Mouse (Mus musculus) lung, adult 18-20 months (tissue): ENCODE measurements at regions not wholly inside any gene's neighbourhood (a gene's known extent, or its start where the extent isn't known, plus 50 kb on each side); places are given as distances from the start of the nearest gene placed in this dataset.

ENCODE experiments used
- DNase-seq, 2 experiments: peaks; one replicate each; pipeline ENCODE4 v3.0.0; 2022; ENCODE audit warnings: mixed read lengths in 2 of 2

- DNase-seq: no peak
These were observed 160.7 kb downstream of the Rpl36a-ps1 start for GRCm38 (mm10) chr14:98833230-98833999.

DNA sequence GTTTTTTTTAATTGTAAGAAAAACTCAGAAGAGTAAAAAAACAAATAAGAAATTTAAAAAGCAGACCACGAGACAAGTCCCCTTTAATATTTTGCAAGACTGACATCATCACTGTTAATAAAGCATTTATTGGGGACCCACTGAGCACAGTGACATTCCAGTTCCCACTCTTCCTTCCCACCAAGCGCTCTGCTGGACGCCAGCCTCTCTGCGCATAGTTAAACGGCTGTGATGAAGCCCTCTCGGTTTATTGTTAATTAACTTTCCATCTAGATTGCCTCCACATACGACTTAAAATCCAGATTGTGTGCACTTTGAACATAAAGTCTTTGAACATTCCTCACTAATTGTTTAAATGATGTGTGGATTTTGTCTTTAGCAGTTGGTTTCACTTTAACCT is 161.7 kb downstream of the Rpl36a-ps1 start:
- no peak for DNase-seq

GRCm38 (mm10) chr14:98829958-98830633 is 164.0 kb downstream of the Rpl36a-ps1 start:
- no peak for DNase-seq

GRCm38 (mm10) chr14:98827490-98827889 is 166.6 kb downstream of the Rpl36a-ps1 start:
- DNase-seq: no peak

GRCm38 (mm10) chr14:98813657-98814056 is 180.5 kb downstream of the Rpl36a-ps1 start:
- DNase-seq: no peak

DNA sequence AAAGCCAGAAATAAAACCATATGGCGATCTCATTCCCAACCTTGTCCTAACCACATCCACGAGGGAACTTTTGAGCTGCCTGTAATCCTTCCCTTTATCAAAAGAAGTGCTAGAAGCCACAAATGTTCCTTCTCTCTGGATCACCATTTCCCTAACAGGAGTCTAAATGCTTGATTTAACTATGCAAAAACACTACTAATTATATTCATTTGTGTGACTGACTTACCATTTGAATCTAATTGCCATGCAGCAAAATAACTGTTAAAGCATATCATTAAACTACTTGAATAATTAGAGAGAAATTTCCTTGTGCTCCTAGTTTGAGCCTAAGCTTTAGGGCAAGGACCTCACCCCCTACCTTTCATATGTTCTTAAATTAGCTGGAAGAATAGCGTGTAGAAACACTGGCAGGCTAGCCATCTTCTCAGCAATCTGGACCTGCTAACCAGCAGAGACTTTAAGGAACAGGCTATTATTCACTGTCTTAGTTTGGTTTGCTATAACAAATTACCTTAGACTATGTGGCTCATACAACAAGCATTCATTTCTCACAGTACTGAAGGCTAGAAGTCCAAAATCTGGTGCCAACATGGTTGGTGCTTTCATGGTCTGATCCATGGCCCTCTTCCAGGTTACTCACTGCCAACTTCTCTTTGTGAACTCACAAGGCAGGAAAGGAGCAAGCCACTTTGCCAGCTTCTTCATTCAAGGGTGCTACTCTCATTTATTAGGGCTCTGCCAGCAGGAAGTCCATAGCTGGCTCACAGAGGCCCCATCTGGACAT is 183.7 kb downstream of the Rpl36a-ps1 start:
- DNase-seq: no peak

DNA sequence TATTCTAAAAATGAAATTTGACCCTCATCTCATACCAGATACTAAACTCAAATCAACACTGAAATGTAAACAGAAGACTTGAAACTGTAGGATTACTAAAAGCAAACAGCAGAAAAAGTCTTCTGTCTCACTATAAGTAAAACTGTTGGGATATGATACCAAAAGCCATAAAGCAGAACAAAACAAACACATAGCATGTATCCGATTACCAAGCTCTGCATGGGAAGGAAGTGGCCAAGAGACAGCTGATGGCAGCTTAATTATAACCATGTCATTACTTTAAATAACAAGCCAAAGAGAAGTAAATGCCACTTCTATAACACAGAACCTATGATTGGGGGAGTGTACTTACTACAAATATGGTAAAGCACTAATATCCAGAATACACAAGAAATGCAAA is 186.0 kb downstream of the Rpl36a-ps1 start:
- DNase-seq: no peak

GRCm38 (mm10) chr14:98805066-98805465 is 189.1 kb downstream of the Rpl36a-ps1 start:
- DNase-seq: no peak

DNA sequence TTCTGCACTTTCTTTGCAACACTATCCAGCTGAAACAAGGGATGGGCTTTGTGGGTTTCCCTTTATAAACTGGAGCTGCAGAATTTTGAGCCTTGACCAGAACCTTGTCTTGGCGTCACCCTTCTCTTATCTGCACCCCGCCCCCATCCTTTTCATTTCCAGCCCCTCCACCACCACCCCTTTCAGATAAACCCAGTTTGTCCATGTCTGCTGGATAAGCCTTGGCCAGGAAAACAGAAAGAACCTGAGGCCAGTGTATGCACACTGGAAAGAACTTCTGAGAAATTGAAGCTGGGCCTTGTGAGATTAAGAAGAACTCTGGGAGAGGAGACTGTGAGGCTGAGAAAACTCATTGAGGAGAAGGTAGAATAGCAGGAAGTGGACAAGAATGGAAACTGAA is 192.8 kb downstream of the Rpl36a-ps1 start:
- DNase-seq: no peak

GRCm38 (mm10) chr14:98791970-98792369 is 202.1 kb downstream of the Rpl36a-ps1 start:
- DNase-seq: no peak

GRCm38 (mm10) chr14:98791232-98791906 is 202.7 kb downstream of the Rpl36a-ps1 start:
- no peak for DNase-seq

- DNase-seq: no peak
These were observed 204.3 kb downstream of the Rpl36a-ps1 start for GRCm38 (mm10) chr14:98789794-98790193.

DNA sequence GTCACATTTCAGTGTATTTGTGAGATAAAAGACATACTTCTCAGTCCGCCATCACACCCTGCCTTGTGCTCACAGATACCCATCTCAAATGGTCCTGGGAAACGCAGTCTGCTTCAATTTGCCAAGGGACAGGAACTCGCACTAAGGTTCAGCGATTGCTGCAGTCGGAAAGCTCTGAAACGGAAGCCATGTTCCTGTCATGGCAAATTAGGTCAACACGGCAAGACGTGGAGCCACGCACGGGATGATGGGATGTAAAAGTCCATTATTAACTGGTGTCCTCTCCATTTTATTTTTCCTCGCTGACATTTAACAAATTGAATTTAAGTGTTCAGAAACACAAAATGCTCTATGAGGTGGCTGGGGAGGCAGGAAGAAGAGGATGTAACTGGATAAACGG is 212.4 kb downstream of the Rpl36a-ps1 start:
- no peak for DNase-seq

GRCm38 (mm10) chr14:98772080-98772479 is 222.0 kb downstream of the Rpl36a-ps1 start:
- no peak for DNase-seq

DNA sequence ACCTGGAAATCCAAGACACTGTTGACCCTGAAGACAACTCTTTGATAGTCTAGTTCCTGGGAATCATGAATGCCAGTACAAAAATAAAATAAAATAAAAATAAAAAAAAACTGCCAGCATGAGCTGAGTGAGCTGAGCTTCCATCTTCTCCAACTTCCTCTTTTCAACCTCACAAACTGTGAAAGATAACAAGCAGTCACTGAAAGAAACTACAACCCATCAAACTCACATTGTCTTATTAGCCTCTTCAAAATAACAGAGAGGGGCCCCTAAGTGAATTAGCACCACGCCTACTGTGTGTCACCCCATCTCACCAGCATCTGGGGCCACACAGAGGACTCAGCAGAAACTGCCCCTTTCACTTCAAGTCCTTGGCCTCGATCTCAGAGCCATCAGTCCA is 225.3 kb downstream of the Rpl36a-ps1 start:
- no peak for DNase-seq

GRCm38 (mm10) chr14:98767481-98767880 is 226.6 kb downstream of the Rpl36a-ps1 start:
- no peak for DNase-seq

DNA sequence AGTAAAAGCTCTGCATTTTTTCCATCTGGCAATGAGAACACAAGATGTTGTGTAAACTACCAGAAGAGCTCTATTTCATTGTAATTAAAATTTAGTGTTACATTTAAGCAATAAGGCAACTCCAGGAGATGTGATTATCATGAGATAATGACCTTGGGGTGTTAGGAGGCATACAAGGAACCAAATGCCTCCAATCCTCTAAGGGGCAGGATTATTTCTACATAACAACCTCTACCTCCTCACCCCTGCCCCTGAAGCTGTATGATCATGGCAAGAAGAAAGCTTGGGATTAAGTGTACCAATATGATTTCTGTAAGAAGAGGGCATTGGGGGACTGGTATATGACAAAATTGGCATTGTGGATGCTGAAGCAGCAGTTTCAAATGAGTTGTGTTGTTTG is 228.8 kb downstream of the Rpl36a-ps1 start:
- no peak for DNase-seq

DNA sequence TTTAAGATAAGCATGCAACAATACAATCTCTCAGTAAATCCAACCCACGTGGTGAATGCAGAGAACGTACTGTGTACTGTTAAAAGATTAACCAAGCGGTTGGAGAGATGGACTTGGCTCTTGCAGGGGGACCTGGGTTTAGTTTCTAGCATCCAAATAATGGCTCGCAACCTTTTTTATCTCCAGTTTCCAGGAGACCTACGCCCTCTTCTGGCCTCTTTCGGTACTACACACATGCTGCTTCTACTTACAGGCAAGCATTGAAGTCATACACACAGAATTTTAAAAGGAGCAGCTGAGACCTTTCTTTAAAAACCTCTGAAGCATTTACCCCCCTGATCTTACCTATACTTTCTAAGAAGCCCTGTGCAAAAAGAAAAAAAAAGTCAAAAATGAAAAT is 243.4 kb downstream of the Rpl36a-ps1 start:
- no peak for DNase-seq

DNA sequence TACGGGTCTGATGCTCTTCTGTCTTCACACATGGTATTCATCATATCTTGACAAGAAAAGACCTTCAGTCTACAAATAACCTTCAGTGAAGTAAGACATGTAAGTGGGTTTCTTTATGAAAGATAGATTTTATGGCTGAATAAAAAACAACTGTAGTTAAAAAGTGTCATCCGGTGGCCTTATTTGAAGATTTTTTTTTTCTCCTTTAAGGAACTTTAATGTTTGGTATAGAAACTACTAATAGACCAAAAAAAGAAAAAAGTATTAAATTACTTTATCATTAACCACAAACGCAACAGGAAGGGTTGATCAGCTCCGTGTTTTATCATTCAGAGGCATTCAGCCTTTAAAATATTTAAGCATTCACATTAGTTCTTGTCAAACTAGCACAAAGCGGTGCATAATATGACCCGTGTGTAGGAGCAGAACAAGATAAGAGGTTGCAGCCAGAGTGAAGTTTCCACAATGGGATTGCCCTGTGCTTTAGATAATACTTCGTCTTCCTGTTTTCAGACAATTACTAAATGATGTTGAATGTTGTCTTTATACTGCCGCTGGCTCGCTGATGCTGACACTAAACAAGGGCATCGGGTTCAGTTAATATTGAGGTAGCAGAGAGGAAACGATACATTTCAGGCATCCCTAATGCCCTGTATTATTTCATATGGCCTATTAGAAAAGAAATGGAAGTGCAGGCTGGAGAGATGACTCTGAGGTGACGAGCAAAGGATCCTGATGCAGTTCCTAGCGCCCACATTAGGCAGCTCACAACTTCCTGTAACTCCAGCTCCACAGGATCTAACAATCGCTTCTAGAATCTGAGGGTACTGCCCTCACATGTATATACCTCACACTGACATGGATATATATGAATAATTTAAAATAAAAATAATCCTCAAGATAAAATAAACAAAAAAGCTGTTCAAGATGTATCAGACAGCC is 244.8 kb downstream of the Rpl36a-ps1 start:
- DNase-seq: no peak

GRCm38 (mm10) chr14:98747159-98747775 is 246.9 kb downstream of the Rpl36a-ps1 start:
- no peak for DNase-seq

GRCm38 (mm10) chr14:98730375-98730774 is 263.7 kb downstream of the Rpl36a-ps1 start:
- no peak for DNase-seq
